Comparison of ENCODE assay signal across 13 mouse cellular contexts in genomic region chr5:38097501-38098093, GRCm38 (mm10). TPM values are rescaled to one million over a fixed set of nuclear protein-coding genes. Genes with fewer than 3 reads are reported as not detected.
A peak's percentile ranks its signal among the peaks of the same experiment; 100 is the strongest.
DNase-seq lines count a peak whose midpoint lies in the region; ATAC-seq and TF ChIP-seq lines count a peak whose summit lies in the region.
"Had no signal": no experiment of that assay in that cellular context is flagged by ENCODE, and none has a peak within 500 bp of the region (broad histone marks: within the 10 kb centered on the region; RNA-seq: fewer than 3 reads in every experiment).

No protein-coding gene starts in this region.

- H3K4me1 ChIP-seq in forebrain, embryonic 14.5 days (ENCODE audit: control insufficient read depth, insufficient read depth, low read length): no peaks in the 10 kb centered on the region
- no peaks in the 10 kb centered on the region for H3K4me1 ChIP-seq in forebrain, embryonic 13.5 days
- peaks cover under 1% of the 10 kb centered on the region; the same call in 1 of the 2 replicates for H3K4me1 ChIP-seq in E14TG2a.4 (replicated peaks; ENCODE audit: low read depth, low read length)
- H3K4me1 ChIP-seq: kidney, embryonic 15.5 days had no signal

- no peak overlapping the region for H3K4me3 ChIP-seq in forebrain, embryonic 14.5 days (ENCODE audit: low read depth, low read length)
- H3K4me3 ChIP-seq in forebrain, embryonic 13.5 days: no peak overlapping the region
- no peak overlapping the region for H3K4me3 ChIP-seq in left cerebral cortex, adult 2 months
- no peak overlapping the region for H3K4me3 ChIP-seq in E14TG2a.4 (replicated peaks; ENCODE audit: low read length)
- H3K4me3 ChIP-seq: erythroblast, embryonic 14.5 days; kidney, embryonic 15.5 days; limb, embryonic 15.5 days had no signal

- 69% methylated on average over 4 of the region's 4 CpGs for WGBS in forebrain, embryonic 14.5 days
- WGBS in forebrain, embryonic 13.5 days: 68% methylated on average over 4 of the region's 4 CpGs

- no peak for ATAC-seq in forebrain, embryonic 14.5 days
- ATAC-seq in forebrain, embryonic 13.5 days: no peak
- ATAC-seq in erythroblast, adult 5-6 weeks (replicated peaks; ENCODE audit: low FRiP score, poor library complexity, severe bottlenecking): no peak

- no peak overlapping the region for H3K4me2 ChIP-seq in forebrain, embryonic 14.5 days (ENCODE audit: low read length)
- no peak overlapping the region for H3K4me2 ChIP-seq in forebrain, embryonic 13.5 days
- H3K4me2 ChIP-seq: kidney, embryonic 15.5 days; limb, embryonic 15.5 days had no signal

- no peaks in the 10 kb centered on the region for H3K27me3 ChIP-seq in forebrain, embryonic 14.5 days (replicated peaks; ENCODE audit: control insufficient read depth, insufficient read depth, low read length)
- H3K27me3 ChIP-seq in forebrain, embryonic 13.5 days: no peaks in the 10 kb centered on the region
- H3K27me3 ChIP-seq in E14TG2a.4 (ENCODE audit: insufficient read depth, low read length): no peaks in the 10 kb centered on the region
- H3K27me3 ChIP-seq: kidney, embryonic 15.5 days; limb, embryonic 15.5 days had no signal

- H3K9ac ChIP-seq in forebrain, embryonic 14.5 days (ENCODE audit: low read length): no peak overlapping the region
- no peak overlapping the region for H3K9ac ChIP-seq in forebrain, embryonic 13.5 days
- H3K9ac ChIP-seq: kidney, embryonic 15.5 days; limb, embryonic 15.5 days had no signal

- DNase-seq in forebrain, embryonic 14.5 days (ENCODE audit: low spot score): peak; percentile 57
- no peak for DNase-seq in left cerebral cortex, adult 2 months (ENCODE audit: extremely low spot score in 1 of 2, low spot score in 2 of 2)
- no peak for DNase-seq in left cerebral cortex, adult 8-10 months (ENCODE audit: low spot score in 2 of 2)
- peak; percentile 45 to 57 for DNase-seq in cerebellum, postnatal 14 days
- no peak for DNase-seq in thymus, postnatal 36 days
- DNase-seq: adrenal gland, postnatal 36 days; thymus, adult 18-20 months had no signal

- peak; percentile 62 for TF ChIP-seq CTCF in left cerebral cortex, adult 2 months (IDR thresholded peaks at IDR 0.05)
- TF ChIP-seq CTCF in E14TG2a.4 (conservative IDR thresholded peaks at IDR 0.05; ENCODE audit: low read length): peak; percentile 37

- H3K27ac ChIP-seq in forebrain, embryonic 14.5 days (ENCODE audit: low read depth, low read length): no peak overlapping the region
- no peak overlapping the region for H3K27ac ChIP-seq in forebrain, embryonic 13.5 days
- H3K27ac ChIP-seq in left cerebral cortex, adult 2 months: no peak overlapping the region
- H3K27ac ChIP-seq: kidney, embryonic 15.5 days; limb, embryonic 15.5 days had no signal

- intact Hi-C loops in left cerebral cortex, adult 2 months (cut with DNase I): loop anchor here (1.0 kb wide), 1 partner anchor 100 kb away; no protein-coding TSS in a partner anchor

- H3K36me3 ChIP-seq in forebrain, embryonic 14.5 days (ENCODE audit: control insufficient read depth, insufficient read depth, low read length): no peaks in the 10 kb centered on the region
- no peaks in the 10 kb centered on the region for H3K36me3 ChIP-seq in forebrain, embryonic 13.5 days (ENCODE audit: poor library complexity, severe bottlenecking)
- no peaks in the 10 kb centered on the region for H3K36me3 ChIP-seq in E14TG2a.4 (ENCODE audit: insufficient read depth, low read length)
- H3K36me3 ChIP-seq: limb, embryonic 15.5 days had no signal

- no peaks in the 10 kb centered on the region for H3K9me3 ChIP-seq in forebrain, embryonic 14.5 days (replicated peaks; ENCODE audit: control insufficient read depth, low read length)
- H3K9me3 ChIP-seq in forebrain, embryonic 13.5 days (replicated peaks): no peaks in the 10 kb centered on the region
- H3K9me3 ChIP-seq in E14TG2a.4 (ENCODE audit: low read length): no peaks in the 10 kb centered on the region
- H3K9me3 ChIP-seq: kidney, embryonic 15.5 days; limb, embryonic 15.5 days had no signal

RNA-seq across cellular contexts. Expression of gene Stx18, which starts 59.1 kb away (rescaled TPM):
- 39.6 and 45.0 TPM in 2 replicates for polyA plus RNA-seq in forebrain, embryonic 14.5 days (2014; fragmentation: Nextera tagmentation; extraction: Ambion mirVana)
- 34.4 and 36.8 TPM in 2 replicates for polyA plus RNA-seq in forebrain, embryonic 13.5 days (2015; fragmentation: Nextera tagmentation; extraction: Ambion mirVana)
- 10 to 100 TPM; 39.2 to 40.9 TPM for total RNA-seq in left cerebral cortex, adult 2 months (2021)
- 10 to 100 TPM; 33.7 to 39.7 (median 34.8) TPM for total RNA-seq in left cerebral cortex, adult 8-10 months (2022)
- total RNA-seq in erythroblast, adult 5-6 weeks (2015; ENCODE audit: low replicate concordance): 2.9 and 10.7 TPM in 2 replicates
- 6.0 and 16.3 TPM in 2 replicates for total RNA-seq in erythroblast, adult 5-6 weeks (2017; ENCODE audit: low replicate concordance)

Comparison
In these comparisons a context has a peak if more than half of its experiments do, and no peak if none do; other contexts are left out.
1. DNase-seq: peak in forebrain, embryonic 14.5 days (single experiment) and cerebellum, postnatal 14 days (2 of 2); none in left cerebral cortex, adult 2 months (0 of 2), left cerebral cortex, adult 8-10 months (0 of 2) and thymus, postnatal 36 days (0 of 2).